Mouse (Mus musculus): Measurements from ENCODE around the gene Tfpi2.
A peak's percentile ranks its signal among the peaks of the same experiment; 100 is the strongest.

Tfpi2 gene

DNA sequence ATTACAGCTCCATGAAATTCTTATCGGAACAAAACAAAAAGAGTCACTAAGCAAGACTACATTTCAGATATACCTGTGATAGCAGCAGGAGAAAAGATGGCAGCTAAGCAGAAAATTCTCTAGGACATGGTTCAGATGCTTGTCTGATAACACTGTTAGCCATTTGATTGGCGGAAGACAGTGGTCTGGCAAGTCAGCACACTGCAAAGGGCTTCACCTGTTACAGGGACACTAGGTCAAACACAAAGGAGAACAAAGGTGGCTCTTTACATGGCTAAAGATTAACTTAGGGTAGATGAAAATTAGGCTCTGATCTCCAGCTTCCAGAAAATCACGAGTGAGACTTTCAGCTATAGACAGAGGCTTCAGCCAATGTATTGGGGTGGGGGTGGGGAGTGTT, at the start of gene Tfpi2:
TSS of gene Tfpi2 (minus strand) at position 170 of the 400 bp plus-strand sequence.
- DNase-seq (ENCODE audit: low spot score): no peak

DNA sequence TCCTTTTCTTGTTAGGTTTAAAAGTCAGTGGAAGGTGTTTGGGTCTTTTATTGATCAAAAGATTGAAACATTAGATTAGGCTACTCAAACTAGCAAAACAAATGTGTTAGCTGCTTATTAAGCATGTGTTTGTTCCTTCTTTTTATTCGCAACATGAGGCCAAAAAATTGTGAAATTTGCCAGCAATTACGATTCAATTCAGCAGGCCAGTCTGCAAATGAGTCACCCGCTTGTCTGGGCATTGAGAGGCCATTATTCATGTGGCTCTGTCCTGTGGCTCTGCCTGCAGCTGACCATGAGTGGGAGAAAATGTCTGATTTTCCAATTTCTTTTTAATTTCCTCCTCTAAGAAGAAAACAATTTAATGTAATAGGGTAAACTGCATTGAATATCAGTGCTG, 42.2 kb upstream of the Tfpi2 start:
- DNase-seq (ENCODE audit: low spot score): no peak

DNA sequence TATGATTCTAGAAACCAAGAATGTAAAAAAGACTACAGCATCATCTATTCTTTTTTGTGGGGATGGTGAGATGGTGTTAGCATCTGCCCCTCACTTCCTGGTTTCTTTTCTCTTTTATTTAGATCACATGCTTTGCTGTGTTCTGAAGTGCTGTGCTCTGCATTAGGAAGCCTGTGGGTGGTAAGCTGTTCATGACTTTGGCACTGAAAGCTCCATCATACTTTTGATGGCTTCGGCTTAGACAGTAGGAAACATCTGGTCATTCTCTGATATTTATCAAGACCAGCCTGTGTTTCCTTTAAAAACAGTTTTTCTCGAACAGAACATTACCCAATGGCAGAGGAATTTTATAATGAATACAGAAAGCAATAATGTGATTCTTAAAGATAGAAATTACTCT, 37.6 kb upstream of the Tfpi2 start:
- DNase-seq (ENCODE audit: low spot score): no peak

DNA sequence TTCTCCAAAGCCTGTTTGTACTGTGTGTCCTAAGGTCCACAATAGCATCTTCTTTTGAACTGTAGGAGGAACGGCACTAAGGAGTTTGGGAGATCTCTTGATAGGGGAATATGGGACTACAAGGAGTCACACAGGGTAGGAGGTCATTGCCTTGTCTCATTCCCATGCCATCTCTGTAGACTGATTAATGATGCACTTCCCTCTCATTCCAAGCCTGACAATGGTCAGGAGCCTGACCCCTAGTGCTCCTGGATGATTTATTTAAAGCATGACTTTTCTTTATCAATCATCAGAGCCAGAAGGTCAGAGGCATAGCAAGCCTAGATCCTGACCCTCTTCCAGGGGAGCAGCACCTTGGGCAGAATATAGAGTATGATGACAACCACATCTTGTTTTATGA, 33.9 kb upstream of the Tfpi2 start:
- no peak for DNase-seq (ENCODE audit: low spot score)

DNA sequence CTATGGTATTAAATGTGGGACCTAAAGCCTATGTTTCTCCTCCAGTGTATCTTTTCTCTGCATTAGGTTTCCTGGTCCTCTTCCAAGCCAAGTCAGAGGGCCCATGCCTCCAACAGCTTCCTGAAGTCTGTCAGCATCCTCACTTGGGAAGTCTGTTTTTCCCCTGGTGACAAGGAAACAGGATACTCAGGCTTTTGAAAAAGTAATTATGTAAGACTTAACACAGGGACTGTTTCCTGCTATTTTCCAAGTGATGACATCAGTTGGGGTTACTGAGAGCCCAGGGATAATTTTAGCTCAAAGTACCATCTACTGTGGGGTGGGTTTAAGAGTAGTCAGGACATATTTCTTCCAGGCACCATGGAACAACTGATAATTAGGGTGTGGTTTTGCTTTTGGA, 20.8 kb upstream of the Tfpi2 start:
- no peak for DNase-seq (ENCODE audit: low spot score)

DNA sequence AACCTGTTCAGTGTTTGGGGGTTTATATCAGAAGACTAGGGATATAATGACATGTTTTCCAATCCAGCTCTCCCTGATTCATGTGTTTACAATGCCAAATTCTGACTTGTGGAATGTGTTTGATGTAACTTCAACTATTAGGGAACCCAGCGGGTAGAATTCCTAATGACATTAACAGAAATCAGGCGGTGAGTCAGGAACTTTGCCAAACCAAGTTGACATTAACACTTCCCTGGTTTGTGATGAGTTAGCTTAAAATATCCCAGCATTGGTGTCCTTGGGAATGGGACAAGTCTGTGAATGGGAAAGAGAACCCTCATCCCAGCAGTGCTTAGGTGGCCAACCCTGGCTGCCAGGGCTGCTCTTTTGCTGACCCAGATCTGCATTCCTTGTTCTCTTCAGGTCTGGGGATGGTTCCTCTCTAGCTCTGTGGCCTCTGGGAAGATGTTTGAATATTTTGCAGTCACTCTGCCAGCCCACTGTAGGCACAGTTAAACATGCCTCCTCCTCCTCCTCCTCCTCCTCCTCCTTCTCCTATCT, 19.9 kb upstream of the Tfpi2 start:
- DNase-seq (ENCODE audit: low spot score): no peak

DNA sequence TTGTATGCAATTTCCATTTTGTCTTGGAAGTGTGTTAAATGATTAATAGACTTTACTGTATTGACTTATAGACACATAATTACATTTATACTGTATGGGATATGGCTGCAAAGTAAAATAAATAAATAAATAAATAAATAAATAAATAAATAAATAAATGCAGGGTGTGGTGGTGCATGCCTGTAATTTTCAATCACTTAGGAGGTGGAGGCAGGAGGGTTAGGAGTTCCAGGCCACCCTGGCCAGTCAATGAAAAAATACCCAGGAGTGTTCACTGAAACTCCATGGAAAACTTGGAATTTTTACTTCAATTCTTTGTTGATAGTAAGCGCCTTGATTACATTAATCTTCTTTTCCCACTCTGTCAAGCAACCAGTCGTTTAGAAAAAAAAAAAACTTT, 16.1 kb upstream of the Tfpi2 start:
- DNase-seq (ENCODE audit: low spot score): no peak

DNA sequence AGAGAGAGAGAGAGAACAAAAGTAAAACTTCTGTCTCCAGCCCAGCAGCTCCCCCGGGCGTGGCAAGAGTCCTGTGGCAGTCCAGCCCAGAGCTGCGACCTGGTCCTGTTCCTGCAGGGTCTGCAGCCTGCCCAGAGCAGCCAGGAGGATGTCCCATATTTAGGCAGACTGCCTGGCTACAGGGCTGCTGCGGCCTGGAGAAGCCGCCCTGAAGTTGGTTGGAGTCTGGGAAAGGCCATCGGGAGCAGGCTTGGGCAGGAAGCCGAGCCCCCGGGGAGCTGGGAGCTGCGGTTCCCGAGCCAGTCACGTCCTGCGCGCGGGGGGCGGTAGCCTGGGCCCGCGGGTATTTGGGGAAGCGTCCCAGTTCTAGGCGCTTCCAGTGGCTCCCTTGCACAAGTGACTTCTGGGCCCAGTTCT, 15.2 kb upstream of the Tfpi2 start, which contains the start of gene Gng11:
TSS of gene Gng11 (plus strand) at position 15 of the 417 bp plus-strand sequence.
- peak; percentile 6 for DNase-seq (ENCODE audit: low spot score)

DNA sequence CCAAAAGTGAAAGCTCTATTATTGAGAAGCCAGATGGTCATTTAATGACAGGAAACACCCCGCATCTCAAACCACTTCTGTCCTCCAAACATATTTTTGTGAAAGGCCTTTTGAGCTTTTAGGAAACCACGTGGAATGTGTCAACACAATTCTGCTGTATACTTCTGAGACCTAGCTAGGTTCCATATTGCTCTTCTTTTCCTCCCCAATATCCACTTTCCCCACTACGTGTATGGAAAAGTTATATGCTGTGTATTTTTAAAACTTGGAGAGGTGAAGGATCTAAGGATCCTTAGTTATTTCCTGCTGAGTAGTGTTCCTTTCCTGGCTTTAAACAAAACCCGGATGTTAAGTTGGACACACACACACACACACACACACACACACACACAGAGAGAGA, 14.7 kb upstream of the Tfpi2 start:
- DNase-seq (ENCODE audit: low spot score): no peak

DNA sequence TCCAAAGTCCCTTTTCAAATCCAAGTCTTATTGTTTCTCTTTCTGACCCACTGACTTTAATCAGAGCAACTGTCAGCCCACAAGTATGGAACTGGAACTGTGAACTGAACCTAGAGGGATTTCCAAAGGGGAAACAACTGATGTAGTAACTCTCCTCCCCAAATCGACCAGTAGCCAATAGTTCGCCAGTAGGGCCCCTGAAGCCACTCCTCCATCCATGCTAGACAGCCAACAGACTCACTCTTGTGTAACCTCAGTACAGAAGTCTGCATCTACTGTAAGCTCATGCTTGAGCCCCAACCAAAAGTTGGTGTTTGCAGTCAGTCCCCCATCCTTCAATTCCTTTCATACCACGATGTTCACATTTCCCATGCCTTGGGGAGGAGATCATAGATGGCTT, 12.0 kb upstream of the Tfpi2 start:
- DNase-seq (ENCODE audit: low spot score): no peak

DNA sequence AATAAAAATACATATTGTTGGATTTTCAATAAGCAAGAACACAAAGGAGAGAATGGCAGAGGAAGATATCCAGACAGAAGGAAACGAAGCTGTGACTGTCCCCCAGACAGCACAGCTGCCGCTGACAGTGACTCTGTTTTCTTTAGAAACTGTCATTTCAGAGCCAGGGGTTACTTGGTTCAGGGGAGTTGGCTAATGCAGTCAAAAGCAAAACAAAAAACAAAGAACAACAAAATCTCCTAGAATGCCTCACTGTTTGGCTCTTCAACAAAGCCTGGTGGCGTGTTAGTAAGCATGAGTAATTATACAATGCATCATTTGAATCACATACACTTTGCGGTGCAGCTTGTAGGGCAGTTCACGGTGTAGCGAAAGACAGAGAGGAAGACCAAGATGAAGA, 10.6 kb upstream of the Tfpi2 start:
- no peak for DNase-seq (ENCODE audit: low spot score)

DNA sequence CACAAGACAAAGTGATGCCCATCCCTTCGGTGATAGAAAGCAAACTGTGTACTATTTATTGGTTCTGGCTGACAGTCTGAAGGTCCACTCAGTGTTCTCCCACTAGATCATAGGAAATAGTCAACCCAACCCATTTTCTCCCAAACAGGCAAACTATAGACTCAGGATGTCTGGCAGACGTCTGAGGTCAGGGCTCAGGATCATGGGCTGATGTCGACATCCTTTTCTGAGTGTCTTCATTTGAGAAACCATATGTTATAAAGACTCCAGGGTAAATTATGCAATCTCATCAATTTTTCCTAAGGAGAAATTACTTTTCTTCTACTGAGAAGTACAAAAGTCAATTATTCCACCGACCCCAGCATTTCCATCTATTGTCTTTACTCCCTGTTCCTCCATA, 9.4 kb upstream of the Tfpi2 start:
- DNase-seq (ENCODE audit: low spot score): no peak

DNA sequence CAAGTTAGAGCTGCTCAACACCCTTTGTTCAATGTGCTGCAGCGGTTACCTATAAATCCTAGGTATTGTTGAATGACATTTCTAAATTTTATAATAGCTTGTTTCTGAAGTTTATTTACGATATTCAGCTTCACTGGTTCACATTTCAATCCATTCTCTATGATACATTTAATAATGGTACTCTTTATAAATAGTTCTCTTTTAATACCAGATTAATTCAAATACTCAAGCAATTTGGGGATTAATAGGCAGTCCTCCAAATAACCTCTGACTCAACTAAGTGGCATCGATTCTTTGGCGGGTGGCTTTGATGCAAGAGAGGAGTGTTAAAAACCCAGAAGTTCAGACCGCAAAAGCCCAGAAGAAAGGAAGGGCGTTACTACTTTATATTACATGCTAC, 4.8 kb upstream of the Tfpi2 start, which contains the start of gene Gngt1:
TSS of gene Gngt1 (plus strand) at position 301 of the 400 bp plus-strand sequence.
- DNase-seq (ENCODE audit: low spot score): no peak

DNA sequence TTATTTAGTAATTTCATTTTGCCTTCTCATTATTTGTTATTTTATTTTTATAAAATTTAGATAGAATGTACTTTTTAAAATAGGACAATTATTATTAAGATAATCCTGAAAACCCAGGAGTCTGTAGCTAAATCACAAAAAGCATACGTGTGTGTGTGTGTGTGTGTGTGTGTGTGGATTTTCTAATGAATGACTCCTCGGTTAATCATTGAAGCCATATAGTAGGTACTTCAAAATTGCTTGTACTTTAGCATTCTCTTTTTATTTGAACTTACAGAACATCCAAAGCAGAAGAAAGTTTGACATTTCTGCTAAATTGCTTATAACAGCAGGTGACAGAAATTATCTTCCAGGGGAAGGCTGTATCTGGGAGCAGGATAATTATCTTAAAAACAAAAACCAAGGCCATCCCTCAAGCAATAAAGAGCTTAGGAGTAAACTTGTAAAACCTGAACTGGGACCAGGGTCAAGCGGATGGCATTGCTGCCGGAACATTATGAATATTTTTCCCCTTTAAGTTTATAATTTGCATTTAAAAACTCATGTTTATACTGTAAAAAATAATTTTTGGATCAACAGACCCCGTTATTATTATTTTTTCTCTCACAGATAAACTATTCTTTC, 5.9 kb downstream of the Tfpi2 start:
- DNase-seq (ENCODE audit: low spot score): no peak

DNA sequence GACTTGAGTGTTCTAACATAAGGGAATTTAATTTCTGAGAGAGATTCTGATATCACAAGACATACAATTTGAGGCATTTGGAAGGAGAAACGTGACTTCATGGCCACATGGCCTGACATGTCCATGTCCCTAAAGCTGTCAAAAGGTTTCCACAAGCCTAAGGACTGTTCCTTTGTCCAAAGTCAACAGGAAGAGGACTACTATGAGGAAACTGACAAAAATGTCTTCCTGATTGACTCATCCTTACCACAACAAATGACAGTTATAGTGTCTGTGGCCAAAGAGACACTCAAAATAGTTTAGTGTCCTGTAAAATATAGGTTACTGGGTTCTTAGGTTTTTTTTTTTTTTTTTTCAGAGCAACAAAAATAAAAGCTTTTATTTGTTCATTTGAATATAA, 15.0 kb downstream of the Tfpi2 start:
- no peak for DNase-seq (ENCODE audit: low spot score)

DNA sequence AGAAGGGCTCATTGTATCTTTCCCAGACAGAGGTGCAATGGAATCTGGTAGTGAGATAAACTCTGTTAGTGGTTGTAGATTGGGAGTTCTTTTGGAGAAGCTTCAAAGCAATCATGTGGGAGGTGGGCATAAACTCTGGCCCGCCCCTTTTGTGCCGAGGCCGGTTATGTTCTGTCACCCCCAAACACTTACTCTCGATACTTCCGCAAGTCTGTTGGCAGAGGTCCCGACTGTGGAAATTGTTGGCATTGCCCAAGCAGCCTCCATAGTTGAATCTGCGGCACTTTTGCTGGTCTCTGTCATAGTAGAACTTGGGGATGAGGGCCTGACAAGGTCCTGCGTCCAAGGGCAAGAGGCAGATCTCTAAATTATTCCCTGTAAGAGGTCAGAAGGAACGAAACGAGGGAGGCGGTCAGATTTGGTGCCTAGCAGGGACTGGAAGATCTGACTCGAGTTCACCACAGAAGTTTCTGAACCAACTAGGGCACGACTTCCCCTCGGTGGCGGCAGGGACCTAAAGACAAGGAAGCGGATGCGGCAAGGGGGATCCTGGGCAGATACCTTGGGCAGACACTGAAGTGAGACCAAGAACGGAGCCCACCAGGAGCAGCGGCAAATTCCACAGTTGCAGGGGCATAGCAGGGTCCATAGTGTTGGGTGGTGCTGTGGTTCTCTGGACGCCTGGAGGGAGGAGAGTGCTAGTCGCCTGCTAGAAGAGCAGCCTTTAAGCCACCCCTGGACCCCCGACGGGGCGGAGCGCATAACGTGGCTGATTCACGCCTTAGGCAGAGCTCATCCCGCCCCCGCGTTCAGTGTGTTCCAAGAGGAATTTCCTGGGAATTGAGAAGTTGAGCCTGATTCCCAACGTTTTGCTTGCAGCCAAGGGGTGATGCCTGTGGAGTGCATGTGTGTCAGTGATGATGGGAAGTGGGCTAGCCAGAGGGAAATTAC, 20.8 kb downstream of the Tfpi2 start:
- no peak for DNase-seq (ENCODE audit: low spot score)

DNA sequence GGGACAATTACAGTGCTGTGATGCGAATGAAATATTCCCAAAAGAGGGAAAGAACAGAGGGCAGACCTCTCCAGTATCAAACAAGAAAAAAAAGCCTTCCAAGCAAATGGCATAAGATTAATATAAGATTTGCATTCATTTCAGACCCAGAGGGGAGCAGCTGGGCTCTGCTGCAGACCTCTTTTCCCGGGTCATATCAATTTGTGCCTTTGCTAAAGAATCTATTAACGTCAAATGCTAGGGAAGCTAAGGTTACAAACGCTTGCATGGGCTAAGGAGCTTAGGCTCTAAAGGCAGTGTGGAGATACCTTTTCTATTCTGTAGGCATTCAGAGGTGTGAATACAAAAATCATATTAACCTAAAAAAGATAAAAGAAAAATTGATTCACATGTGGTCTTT, 33.8 kb downstream of the Tfpi2 start:
- DNase-seq (ENCODE audit: low spot score): no peak

DNA sequence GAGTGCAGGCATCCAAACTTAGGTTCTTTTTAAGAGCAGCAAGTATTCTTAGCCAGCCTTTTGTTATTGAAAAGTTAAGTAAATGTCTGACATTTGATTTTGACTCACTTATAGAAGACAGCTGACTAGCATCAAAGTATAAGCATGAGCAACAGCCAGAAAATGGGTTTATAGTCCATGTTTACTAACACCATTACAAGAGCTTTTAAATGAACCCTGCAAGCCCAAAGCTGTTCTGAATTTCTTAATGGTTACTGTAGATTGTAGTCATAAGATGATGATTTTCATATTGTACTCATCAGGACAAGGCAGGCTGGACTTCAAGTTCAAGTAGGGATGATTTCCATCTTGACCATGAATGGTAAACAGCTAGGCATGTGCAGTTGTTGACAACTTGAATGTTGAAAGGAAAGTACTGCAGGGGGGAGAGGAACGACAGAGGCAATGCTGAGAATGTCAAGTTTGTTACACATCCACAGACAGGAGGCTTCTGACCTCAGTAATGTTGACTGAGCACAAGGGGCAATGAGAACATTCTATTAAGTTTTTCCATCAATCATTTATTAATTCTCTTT, 52.5 kb downstream of the Tfpi2 start:
- no peak for DNase-seq (ENCODE audit: low spot score)

DNA sequence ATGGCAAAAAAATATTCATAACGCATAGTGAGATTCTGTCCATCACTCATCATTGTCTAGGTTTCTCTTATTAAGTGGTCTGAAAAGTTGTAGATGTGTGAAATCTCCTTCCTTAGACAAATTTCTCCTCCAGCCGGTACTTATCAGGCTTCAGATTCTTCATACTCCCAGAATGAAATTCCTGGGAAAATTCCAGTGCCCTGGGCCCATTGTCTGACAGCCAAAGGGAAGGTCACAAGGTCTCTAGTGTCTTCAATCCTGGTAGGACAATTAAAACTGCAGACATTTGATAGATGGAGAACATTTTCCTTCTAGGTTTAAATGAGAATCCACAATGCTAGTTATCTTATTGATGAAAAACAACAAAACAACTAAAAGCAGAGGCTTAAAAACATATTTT, 53.1 kb downstream of the Tfpi2 start:
- no peak for DNase-seq (ENCODE audit: low spot score)

DNA sequence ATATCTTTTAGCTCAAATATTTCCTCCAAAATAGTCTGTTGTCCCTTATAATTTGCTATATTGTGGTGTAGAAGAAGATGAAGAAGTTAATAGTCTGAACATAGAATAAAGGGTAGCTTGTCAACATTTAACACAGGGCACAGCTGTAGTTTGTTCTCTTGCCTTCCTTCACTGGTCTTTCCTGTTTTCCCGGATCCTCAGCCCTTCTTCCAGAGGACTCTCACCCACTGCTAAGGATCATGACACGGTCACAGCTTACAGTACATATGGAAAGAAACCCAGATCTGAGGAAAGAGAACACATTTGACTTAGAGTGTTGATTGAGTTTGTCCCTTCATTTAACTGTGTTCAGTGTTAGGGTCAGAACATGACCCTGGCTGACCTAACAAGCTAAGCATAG, 53.7 kb downstream of the Tfpi2 start:
- DNase-seq (ENCODE audit: low spot score): no peak

DNA sequence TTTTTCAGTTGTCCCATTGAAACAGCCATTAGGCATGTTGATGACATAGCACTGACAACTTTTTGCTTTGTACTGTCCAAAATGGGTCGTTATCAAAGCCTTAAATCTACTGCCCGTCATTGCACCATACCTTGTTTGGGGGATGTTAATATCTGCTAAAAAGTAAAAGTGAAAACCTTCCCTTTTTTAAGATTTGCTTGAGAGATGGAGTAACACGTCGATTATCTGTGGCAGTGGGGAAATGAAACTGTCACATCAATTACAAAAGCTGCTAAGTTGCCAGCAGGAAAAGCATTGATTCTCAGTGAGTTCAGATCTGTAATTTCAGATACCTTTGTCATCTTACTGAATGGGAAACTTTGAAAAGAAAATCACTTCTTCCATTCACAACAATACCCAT, 62.6 kb downstream of the Tfpi2 start:
- no peak for DNase-seq (ENCODE audit: low spot score)

DNA sequence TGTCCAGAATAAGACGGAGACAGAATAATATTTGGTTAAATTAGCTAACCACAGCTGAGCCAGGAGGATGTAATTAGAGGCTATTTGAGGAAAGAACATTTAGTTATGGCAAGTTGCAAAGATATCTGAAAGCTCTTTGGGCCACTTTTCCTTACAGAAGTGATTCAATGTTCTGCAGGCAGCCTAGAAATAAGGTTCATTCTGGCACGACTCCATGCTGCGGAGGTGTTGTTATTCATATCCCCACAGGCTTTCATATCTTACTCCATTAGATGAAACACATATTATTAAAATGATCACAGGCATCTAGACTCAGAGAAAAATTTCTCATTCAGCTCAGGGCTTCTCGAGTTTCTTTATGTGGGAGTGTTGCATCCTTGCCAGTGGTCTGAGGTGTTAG, 65.8 kb downstream of the Tfpi2 start:
- DNase-seq (ENCODE audit: low spot score): peak; percentile 38

DNA sequence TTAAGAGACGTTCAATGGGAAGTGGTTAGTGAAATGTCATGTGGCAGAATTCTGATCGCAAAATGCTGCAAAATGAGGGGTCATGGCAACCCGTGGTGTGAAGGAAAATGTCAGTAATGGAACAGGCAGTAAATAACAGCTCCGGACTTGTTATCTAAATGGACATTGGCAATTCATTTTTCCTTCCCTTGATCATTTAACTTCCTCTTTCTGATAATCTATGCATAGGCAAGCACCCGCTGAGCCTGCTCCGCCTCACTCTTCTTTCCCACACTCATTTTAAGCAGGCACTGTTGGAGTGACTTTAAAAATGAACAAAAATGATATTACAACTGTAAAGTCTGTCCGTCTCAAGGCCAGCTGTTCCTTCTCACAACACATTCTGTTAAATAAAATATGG, 72.7 kb downstream of the Tfpi2 start:
- DNase-seq (ENCODE audit: low spot score): no peak
